Mouse (Mus musculus): Measurements from ENCODE around the gene Acot7.

Acot7 gene

GRCm38 (mm10) chr4:152294188-152294929 is 116.4 kb downstream of the Acot7 start:
- DNase-seq (ENCODE audit: low spot score in 2 of 2) = no peak

- DNase-seq (ENCODE audit: low spot score in 2 of 2) = peak; percentile 42 to 44
Observed at GRCm38 (mm10) chr4:152295916-152296315, 118.0 kb downstream of the Acot7 start.

GRCm38 (mm10) chr4:152296371-152296770 is 118.4 kb downstream of the Acot7 start:
- no peak for DNase-seq (ENCODE audit: low spot score in 2 of 2)

- DNase-seq (ENCODE audit: low spot score in 2 of 2) = peak; percentile 99 to 100
Observed at GRCm38 (mm10) chr4:152296874-152297861, 119.2 kb downstream of the Acot7 start, which contains the start of gene Icmt. TSS of gene Icmt (plus strand) at chr4:152297227.

- DNase-seq (ENCODE audit: low spot score in 2 of 2) = no peak
Observed at GRCm38 (mm10) chr4:152298836-152299235, 120.9 kb downstream of the Acot7 start.

DNA sequence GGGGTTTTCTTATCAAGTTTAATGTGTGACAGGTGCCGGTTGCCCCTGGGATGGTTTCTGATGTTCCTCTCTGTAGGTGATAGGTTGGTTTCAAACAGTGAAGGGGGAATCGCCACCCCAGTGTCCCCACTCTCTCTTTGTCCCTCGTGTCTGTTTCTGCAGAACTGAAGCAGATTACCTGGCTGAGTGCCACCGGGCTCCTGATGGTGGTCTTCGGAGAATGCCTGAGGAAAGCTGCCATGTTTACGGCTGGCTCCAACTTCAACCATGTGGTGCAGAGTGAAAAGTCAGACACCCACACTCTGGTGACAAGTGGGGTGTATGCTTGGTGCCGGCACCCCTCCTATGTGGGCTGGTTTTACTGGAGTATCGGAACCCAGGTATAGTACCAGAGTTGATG is 122.4 kb downstream of the Acot7 start:
- no peak for DNase-seq (ENCODE audit: low spot score in 2 of 2)

DNA sequence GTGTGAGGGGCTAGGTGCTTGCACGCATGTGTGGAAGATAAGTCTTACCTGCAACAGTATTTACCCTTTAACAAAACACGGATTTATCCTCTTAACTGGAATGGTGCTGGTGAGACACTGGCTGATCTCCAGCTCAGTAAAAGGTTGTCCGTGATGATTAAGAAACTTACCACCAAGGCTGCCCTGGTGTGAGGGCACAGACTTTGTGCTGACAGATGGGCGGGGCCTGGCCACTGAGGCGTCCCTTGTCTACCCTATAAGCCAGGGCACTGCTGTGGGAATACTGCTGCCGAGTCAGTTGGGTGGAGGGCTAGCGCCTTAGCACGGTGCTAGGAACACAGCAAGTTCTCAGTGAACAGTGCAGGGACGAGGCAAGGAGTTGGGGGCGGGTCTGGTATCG is 124.1 kb downstream of the Acot7 start:
- DNase-seq (ENCODE audit: low spot score in 2 of 2) = no peak

- no peak for DNase-seq (ENCODE audit: low spot score in 2 of 2)
Observed at GRCm38 (mm10) chr4:152303172-152303571, 125.2 kb downstream of the Acot7 start.

GRCm38 (mm10) chr4:152304685-152305084 is 126.8 kb downstream of the Acot7 start:
- DNase-seq (ENCODE audit: low spot score in 2 of 2) = no peak

- no peak for DNase-seq (ENCODE audit: low spot score in 2 of 2)
Observed at GRCm38 (mm10) chr4:152305991-152306390, 128.1 kb downstream of the Acot7 start.

DNA sequence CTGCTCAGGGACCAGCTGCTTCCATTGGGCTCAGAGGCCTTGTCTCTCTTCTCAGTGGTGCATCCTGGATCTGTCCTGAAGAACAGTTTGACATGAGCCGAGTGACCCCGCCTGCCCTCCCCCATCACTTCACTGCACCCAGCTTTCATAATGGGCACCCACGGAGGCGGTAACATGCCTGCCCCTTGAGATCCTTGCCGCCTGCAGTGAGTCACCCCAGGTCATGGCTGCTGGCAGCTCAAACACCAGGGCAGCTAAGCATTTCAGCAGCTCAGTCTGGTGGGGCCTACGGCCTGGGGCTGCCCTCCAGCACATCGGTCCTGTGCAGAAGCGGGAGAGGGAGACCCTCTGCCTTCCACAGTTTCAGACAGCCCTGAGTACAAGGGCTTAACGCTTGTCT is 129.6 kb downstream of the Acot7 start:
- no peak for DNase-seq (ENCODE audit: low spot score in 2 of 2)

- DNase-seq (ENCODE audit: low spot score in 2 of 2) = no peak
Observed at GRCm38 (mm10) chr4:152312186-152312585, 134.3 kb downstream of the Acot7 start.

GRCm38 (mm10) chr4:152313211-152313632 is 135.3 kb downstream of the Acot7 start:
- DNase-seq (ENCODE audit: low spot score in 2 of 2) = no peak

DNA sequence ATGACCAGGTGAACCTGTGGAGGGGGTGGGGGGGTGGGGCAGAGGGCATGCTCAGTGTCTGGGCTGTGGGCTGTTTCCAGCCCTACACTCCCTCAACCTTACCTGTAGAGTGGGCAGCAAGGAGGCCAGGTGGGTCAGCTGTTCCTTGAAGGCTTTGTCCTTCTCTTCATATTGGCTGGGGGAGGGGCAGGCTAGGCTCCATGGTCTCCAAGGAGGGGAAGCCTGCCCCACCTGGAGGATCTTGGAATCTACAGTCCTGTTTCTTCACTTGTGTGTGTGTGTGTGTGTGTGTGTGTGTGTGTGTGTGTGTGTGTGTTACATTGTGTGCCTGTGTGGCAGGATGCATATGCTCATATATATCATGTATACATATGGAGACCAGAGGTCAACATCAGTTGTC is 136.0 kb downstream of the Acot7 start:
- no peak for DNase-seq (ENCODE audit: low spot score in 2 of 2)

GRCm38 (mm10) chr4:152315498-152316213 is 137.7 kb downstream of the Acot7 start:
- no peak for DNase-seq (ENCODE audit: low spot score in 2 of 2)

GRCm38 (mm10) chr4:152317631-152318033 is 139.7 kb downstream of the Acot7 start:
- DNase-seq (ENCODE audit: low spot score in 2 of 2) = no peak

GRCm38 (mm10) chr4:152318517-152319234 is 140.7 kb downstream of the Acot7 start, which contains the start of gene Rnf207:
TSS of gene Rnf207 (minus strand) at chr4:152318993.
- DNase-seq (ENCODE audit: low spot score in 2 of 2) = no peak
